Mouse (Mus musculus): ENCODE data around the gene Abcf2. TPM values are rescaled to one million over a fixed set of nuclear protein-coding genes. Genes with fewer than 3 reads are reported as not detected.

Abcf2 gene
- 38.6 TPM for polyA plus RNA-seq (2014; fragmentation: Illumina TruSeq; extraction: RNeasy Lipid Tissue Mini Kit (QIAGEN cat#74804); ENCODE audit: low read depth, low replicate concordance)

GRCm38 (mm10) chr5:24577183-24577929 lies at the start of gene Abcf2:
Abcf2 (minus strand) TSS chr5:24577467.

GRCm38 (mm10) chr5:24623986-24624821 lies 46.9 kb upstream of the Abcf2 start, which contains the start of gene Smarcd3:
Smarcd3 (minus strand) TSS chr5:24624411.

GRCm38 (mm10) chr5:24586547-24587199 lies 9.4 kb upstream of the Abcf2 start, which contains the start of gene Chpf2:
Chpf2 (plus strand) TSS chr5:24586741.

DNA sequence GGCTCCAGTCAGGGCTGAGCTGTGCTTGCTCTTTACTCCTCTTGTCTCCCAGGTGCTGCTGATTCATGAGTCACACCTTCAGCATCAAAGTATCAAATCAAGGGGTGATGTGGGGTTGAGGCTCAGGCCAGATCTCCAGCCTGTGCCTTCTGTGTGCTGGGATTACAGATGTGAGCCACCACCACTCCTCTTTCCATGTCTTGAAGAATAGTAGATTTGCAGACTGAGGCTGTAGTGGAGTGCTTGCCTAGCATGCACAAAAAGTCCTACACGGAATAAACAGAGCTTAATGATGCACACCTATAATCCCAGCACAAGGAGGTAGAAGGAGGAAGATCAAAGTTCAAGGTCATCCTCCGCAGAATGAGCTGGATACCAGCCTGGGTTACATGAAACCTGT lies 20.6 kb downstream of the Abcf2 start, which contains the start of gene 4931409K22Rik:
Gene 4931409K22Rik, minus strand, starts transcription at position 101 of the 400 bp plus-strand sequence.

GRCm38 (mm10) chr5:24540387-24541143 lies 36.7 kb downstream of the Abcf2 start, which contains the start of gene Asb10:
Asb10 (minus strand) TSS chr5:24540978.

GRCm38 (mm10) chr5:24526889-24527230 lies 50.4 kb downstream of the Abcf2 start, which contains the start of gene Gbx1:
Gbx1 (minus strand) TSS chr5:24527202.

Other genes with a start within 250 kb of the Abcf2 start
- gene Kcnh2, start 225.9 kb downstream of the Abcf2 start, polyA plus RNA-seq (2014; fragmentation: Illumina TruSeq; extraction: RNeasy Lipid Tissue Mini Kit (QIAGEN cat#74804); ENCODE audit: low read depth, low replicate concordance), result 16.1 TPM
- 9.9 TPM for gene Nos3, start 212.7 kb downstream of the Abcf2 start, polyA plus RNA-seq (2014; fragmentation: Illumina TruSeq; extraction: RNeasy Lipid Tissue Mini Kit (QIAGEN cat#74804); ENCODE audit: low read depth, low replicate concordance)
- gene Atg9b, start 185.3 kb downstream of the Abcf2 start, polyA plus RNA-seq (2014; fragmentation: Illumina TruSeq; extraction: RNeasy Lipid Tissue Mini Kit (QIAGEN cat#74804); ENCODE audit: low read depth, low replicate concordance), result 0.74 TPM
- gene Abcb8, start 183.8 kb downstream of the Abcf2 start, polyA plus RNA-seq (2014; fragmentation: Illumina TruSeq; extraction: RNeasy Lipid Tissue Mini Kit (QIAGEN cat#74804); ENCODE audit: low read depth, low replicate concordance), result 36.5 TPM
- gene Asic3, start 164.1 kb downstream of the Abcf2 start, polyA plus RNA-seq (2014; fragmentation: Illumina TruSeq; extraction: RNeasy Lipid Tissue Mini Kit (QIAGEN cat#74804); ENCODE audit: low read depth, low replicate concordance), result not detected
- 43.5 TPM for gene Cdk5, start 153.9 kb downstream of the Abcf2 start, polyA plus RNA-seq (2014; fragmentation: Illumina TruSeq; extraction: RNeasy Lipid Tissue Mini Kit (QIAGEN cat#74804); ENCODE audit: low read depth, low replicate concordance)
- 48.3 TPM for gene Slc4a2, start 153.6 kb downstream of the Abcf2 start, polyA plus RNA-seq (2014; fragmentation: Illumina TruSeq; extraction: RNeasy Lipid Tissue Mini Kit (QIAGEN cat#74804); ENCODE audit: low read depth, low replicate concordance)
- 58.6 TPM for gene Fastk, start 132.2 kb downstream of the Abcf2 start, polyA plus RNA-seq (2014; fragmentation: Illumina TruSeq; extraction: RNeasy Lipid Tissue Mini Kit (QIAGEN cat#74804); ENCODE audit: low read depth, low replicate concordance)
- 23.1 TPM for gene Tmub1, start 129.6 kb downstream of the Abcf2 start, polyA plus RNA-seq (2014; fragmentation: Illumina TruSeq; extraction: RNeasy Lipid Tissue Mini Kit (QIAGEN cat#74804); ENCODE audit: low read depth, low replicate concordance)
- gene Agap3, start 125.3 kb downstream of the Abcf2 start, polyA plus RNA-seq (2014; fragmentation: Illumina TruSeq; extraction: RNeasy Lipid Tissue Mini Kit (QIAGEN cat#74804); ENCODE audit: low read depth, low replicate concordance), result 51.5 TPM
- not detected for gene Gbx1, start 50.3 kb downstream of the Abcf2 start, polyA plus RNA-seq (2014; fragmentation: Illumina TruSeq; extraction: RNeasy Lipid Tissue Mini Kit (QIAGEN cat#74804); ENCODE audit: low read depth, low replicate concordance)
- 0.91 TPM for gene Asb10, start 36.5 kb downstream of the Abcf2 start, polyA plus RNA-seq (2014; fragmentation: Illumina TruSeq; extraction: RNeasy Lipid Tissue Mini Kit (QIAGEN cat#74804); ENCODE audit: low read depth, low replicate concordance)
- gene 4931409K22Rik, start 20.7 kb downstream of the Abcf2 start, polyA plus RNA-seq (2014; fragmentation: Illumina TruSeq; extraction: RNeasy Lipid Tissue Mini Kit (QIAGEN cat#74804); ENCODE audit: low read depth, low replicate concordance), result 1.3 TPM
- 41.2 TPM for gene Chpf2, start 9.3 kb upstream of the Abcf2 start, polyA plus RNA-seq (2014; fragmentation: Illumina TruSeq; extraction: RNeasy Lipid Tissue Mini Kit (QIAGEN cat#74804); ENCODE audit: low read depth, low replicate concordance)
- 180 TPM for gene Smarcd3, start 46.9 kb upstream of the Abcf2 start, polyA plus RNA-seq (2014; fragmentation: Illumina TruSeq; extraction: RNeasy Lipid Tissue Mini Kit (QIAGEN cat#74804); ENCODE audit: low read depth, low replicate concordance)
- gene Nub1, start 108.1 kb upstream of the Abcf2 start, polyA plus RNA-seq (2014; fragmentation: Illumina TruSeq; extraction: RNeasy Lipid Tissue Mini Kit (QIAGEN cat#74804); ENCODE audit: low read depth, low replicate concordance), result 54.0 TPM
- 0.34 TPM for gene Wdr86, start 153.3 kb upstream of the Abcf2 start, polyA plus RNA-seq (2014; fragmentation: Illumina TruSeq; extraction: RNeasy Lipid Tissue Mini Kit (QIAGEN cat#74804); ENCODE audit: low read depth, low replicate concordance)
- 1.5 TPM for gene Crygn, start 180.5 kb upstream of the Abcf2 start, polyA plus RNA-seq (2014; fragmentation: Illumina TruSeq; extraction: RNeasy Lipid Tissue Mini Kit (QIAGEN cat#74804); ENCODE audit: low read depth, low replicate concordance)

All from adipose tissue, adult 10 weeks (tissue).